Mouse (Mus musculus) ZHBTc4 (cell line): Measurements from ENCODE around the gene Fkbp9.
A peak's percentile ranks its signal among the peaks of the same experiment; 100 is the strongest.

ENCODE experiments used
- DNase-seq: peaks from one replicate; pipeline ENCODE4 v3.0.0-alpha.2; 2011; ENCODE audit warnings: low read depth, low spot score

The Fkbp9 gene

GRCm38 (mm10) chr6:56831697-56832406 lies at the start of gene Fkbp9:
Gene Fkbp9, plus strand, starts transcription at chr6:56832059.
- peak; percentile 92 for DNase-seq

DNA sequence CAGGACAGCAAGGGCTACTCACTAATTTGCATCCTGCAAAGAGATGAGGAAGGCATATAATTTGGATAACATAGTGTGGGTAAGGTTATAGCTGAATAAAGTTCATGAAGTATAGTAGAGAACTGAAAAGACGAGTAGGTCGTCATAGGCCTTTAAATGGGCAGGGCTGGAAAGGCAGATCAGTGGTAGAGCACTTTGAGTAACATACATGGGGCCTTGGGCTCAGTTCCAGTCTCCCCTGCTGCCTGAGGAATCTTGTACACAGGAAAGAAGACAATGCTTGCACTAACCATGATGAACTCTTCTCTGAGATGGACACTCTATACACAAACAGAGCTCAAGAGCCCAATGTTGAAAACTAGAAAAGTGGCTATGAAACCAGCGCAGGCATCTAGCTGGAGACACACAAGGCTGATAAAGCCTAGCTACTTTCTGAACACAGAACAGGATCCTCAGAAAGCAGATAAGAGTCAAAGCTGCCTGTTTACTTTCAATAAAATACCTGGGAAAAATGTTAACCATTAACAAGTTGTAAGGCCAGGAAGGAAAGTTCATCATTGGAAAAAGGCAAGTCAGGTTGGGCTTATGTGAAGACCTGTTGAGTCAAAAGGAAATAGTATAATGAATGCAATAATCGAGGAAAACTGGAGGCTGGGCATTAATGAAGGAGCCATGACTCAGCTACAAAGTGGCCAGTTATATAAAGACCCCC lies 48.1 kb upstream of the Fkbp9 start:
- no peak for DNase-seq

DNA sequence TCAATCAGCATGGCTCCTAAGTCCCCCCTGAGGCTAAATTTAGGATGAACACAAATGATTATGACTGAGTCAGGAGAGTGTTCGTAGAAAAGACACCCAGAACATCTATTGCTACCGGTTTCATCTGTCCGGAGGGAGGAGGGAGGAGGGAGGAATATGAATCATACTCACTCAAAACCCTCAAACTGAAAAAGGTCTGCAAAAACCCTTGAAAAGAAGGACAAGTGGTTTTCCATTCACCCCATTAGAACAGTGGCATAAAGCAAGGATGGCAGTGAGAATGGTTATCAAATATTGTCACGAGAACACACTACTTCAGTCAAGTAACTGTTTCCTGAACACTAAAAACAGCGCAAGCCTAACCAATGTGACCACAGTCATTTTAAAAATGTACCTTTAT lies 46.8 kb upstream of the Fkbp9 start:
- no peak for DNase-seq

DNA sequence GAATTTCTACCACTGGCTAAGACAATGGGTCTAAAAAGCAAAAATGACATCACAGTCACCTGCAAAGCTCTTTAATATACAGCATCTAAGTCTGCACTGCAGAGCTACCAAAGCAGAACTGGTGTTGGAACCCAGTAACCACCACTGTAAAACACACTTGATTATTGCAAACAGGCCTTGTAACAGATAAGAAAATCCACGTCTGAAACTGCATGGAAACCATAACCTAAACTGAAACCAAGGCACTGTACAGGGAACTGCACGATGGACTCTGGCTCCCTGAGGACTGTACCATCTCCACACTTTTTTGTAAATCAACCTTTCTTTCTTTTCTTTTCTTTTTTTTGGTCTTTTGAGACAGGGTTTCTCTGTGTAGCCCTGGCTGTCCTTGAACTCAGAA lies 44.2 kb upstream of the Fkbp9 start:
- no peak for DNase-seq

GRCm38 (mm10) chr6:56789336-56789735 lies 42.5 kb upstream of the Fkbp9 start:
- DNase-seq, result no peak

DNA sequence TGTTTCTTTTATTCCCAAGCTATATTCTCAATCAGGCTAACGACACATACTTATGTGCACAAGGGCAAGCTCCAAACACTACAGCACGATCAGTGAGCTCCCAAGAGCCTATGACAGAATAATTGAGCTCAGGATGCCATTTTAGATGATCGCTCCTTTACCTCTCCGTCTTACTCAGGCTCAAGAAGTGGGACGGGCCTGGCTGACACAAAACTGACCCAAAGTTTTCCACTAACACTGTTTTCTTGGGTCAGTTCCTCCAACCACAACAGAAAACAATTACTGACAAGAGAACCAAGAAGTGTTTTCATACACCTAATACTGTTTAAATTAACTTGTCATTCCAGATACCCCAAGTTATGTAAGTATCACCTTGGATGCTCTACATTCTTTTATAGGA lies 37.0 kb upstream of the Fkbp9 start:
- no peak for DNase-seq

- DNase-seq, result no peak
Observed at GRCm38 (mm10) chr6:56796232-56796631, 35.6 kb upstream of the Fkbp9 start.

DNA sequence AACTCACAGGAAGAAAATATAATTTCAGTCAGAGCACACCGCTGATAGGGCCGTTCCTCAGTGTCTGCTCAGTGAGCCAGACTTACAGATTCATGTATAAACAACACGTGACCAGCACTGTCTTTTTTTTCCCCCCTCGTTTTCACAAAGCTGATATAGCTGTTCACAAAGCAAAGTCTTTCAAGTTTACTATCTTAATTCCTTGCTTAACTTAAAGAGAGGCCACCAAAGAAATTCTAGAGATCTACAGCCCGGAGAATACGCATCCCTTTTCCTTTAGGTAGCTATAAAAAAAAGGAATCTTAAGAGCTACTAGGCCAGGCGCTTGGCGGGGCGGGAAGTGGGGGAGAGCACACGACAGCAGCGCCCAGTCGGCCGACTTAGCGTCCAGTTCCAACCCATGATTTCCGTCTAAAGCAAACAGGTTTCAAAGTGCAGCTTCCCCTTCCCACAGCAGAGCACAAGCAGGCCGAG lies 35.2 kb upstream of the Fkbp9 start:
- no peak for DNase-seq

GRCm38 (mm10) chr6:56797311-56798151 lies 34.3 kb upstream of the Fkbp9 start, which contains the start of gene Kbtbd2:
Gene Kbtbd2, minus strand, starts transcription at chr6:56797813.
- DNase-seq, result peak; percentile 97

DNA sequence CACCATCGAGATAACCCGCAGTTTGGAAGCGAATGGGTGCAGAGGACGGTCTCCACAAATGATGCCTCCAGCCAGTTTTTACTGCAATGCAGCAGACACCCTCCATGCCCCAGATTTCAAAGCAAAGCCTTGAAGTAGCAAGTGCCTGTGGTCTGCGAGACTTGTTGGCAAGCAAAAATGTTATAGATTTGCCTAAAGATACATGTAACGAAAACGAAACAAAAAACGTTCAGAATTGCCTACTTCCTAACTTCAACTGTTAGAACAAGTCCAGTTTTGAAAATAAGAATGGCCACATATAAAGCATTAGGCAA lies 33.8 kb upstream of the Fkbp9 start:
- DNase-seq, result no peak

DNA sequence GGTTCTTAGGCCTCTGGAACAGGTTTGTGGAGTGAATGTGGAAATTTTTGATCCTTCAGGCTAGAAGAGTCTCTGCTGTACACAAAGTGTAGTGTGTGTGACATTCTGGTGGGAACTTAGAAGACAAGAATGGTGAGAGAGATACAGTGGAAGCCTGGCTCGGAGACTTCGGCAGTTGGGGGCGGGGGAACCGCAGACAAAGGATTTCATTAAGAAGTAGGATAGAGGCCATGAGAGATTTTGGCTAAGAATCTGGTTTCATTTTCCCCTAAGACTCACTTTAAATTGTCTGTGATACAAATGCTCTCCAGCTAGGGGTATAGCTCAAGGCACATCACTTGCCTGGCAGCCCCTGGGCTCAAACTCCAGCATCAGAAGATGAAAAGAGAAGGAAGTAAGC lies 26.8 kb upstream of the Fkbp9 start:
- no peak for DNase-seq

DNA sequence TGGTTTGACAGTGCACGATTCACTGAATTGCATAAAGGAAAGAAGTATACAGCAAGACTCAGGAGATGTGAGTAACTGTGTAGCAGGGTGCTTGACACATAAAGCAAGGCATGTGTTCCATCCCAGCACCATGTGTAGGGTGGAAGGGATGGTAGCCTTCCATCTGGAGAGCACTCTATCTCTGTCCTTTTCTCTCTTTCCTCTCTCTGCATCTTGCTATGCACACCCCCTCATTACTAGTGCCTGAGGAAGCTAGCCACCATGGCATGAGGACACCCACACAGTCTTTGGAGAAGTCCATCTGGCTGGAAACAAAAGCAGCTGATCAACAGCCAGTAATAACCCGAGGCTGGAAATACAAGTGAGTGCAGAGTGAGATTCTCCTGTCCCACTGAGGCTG lies 25.7 kb upstream of the Fkbp9 start:
- no peak for DNase-seq

- DNase-seq, result peak; percentile 61
Observed at GRCm38 (mm10) chr6:56808656-56809055, 23.2 kb upstream of the Fkbp9 start.

- DNase-seq, result no peak
Observed at GRCm38 (mm10) chr6:56813332-56813731, 18.5 kb upstream of the Fkbp9 start.

- DNase-seq, result no peak
Observed at GRCm38 (mm10) chr6:56818436-56819123, 13.3 kb upstream of the Fkbp9 start.

DNA sequence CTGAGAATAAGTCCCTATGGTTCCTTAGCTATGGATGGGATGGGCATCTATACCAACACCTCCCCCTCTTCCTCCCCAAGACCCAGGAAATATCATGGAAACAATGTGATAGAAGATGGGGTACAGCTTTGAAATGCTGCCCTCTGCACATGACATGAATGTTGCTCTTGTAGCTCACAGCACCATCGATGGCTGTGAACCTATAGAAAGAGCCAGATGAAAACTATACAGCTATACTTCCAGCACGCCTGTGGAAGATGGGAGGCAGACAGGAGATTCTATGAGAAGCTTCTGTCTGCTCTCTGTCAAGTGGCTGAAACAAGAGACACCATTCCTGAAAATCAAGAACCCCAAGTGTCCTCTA lies 12.8 kb upstream of the Fkbp9 start:
- no peak for DNase-seq

DNA sequence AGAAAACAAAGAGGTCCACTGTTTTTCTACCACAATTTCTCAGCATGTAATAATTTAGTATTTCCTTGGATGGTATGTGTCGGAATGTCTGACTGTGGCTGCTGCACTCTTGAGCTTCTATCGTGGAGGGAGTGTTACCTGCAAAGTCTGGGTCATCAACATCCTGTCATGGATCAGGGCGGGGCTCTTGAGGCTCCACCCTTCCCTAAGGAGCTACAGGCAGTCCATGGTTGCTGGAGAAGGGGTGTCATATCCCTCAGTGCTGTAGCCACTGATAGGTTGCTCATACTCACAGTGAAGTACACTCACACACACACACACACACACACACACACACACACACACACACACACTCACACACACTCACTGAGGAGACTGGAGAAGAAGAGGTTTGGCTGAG lies 6.2 kb upstream of the Fkbp9 start:
- DNase-seq, result no peak

- peak; percentile 37 for DNase-seq
Observed at GRCm38 (mm10) chr6:56832407-56832796, 543 bp downstream of the Fkbp9 start.

- DNase-seq, result peak; percentile 50
Observed at GRCm38 (mm10) chr6:56832830-56833229, 971 bp downstream of the Fkbp9 start.

DNA sequence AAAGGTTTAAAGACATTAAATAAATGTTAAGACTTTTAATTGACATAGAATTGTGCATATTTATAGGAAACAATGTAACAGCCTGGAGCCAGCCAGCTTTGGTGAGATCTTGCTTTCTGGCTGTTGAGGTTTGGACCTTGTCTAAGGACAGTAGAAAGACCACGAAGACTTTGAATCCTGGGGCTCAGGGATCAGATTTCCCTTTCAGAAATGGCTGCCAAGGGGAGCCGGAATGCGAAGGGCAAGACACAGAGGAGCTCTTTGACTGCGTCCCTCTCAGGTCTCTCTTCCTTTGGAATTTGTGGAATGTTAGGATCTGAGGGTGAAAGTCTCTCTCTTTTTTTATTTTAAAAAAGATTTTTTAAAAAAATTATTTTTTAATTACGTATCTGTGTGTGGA lies 2.9 kb downstream of the Fkbp9 start:
- peak; percentile 49 for DNase-seq

DNA sequence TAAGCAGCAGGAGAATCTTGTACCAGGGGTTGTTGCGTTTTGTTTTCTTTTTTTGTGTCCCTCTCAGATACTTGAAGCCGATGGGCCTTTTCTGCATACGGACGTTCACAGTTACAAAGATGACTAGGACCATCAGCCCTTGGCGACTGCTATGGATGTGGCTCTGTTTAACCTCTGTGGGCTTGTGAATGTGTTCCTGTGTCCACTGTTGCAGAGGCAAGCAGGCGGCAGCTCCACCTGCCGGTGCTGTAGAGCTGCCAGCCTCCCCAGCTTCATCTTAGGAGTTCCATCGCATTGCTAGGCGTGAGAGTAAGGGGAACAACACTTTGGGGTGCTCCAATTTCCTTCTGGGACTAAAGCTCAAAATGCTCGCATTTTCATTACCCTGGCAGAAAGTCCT lies 3.7 kb downstream of the Fkbp9 start:
- DNase-seq, result peak; percentile 75

- DNase-seq, result peak; percentile 88
Observed at GRCm38 (mm10) chr6:56837166-56837565, 5.3 kb downstream of the Fkbp9 start.
